Mouse (Mus musculus) urinary bladder, postnatal 36 days (tissue): Measurements from ENCODE around the gene Ms4a6b.
"Not testable (repeated sequence)": the region's sequence is repeated elsewhere in the genome, so short reads cannot be mapped to it uniquely, and the experiment has no call there.

Source experiments
- DNase-seq, 2 experiments: peaks; one replicate each; pipeline ENCODE4 v3.0.0; 2022; ENCODE audit warnings: low spot score in 2 of 2, mixed read lengths in 1 of 2

The Ms4a6b gene

GRCm38 (mm10) chr19:11533888-11534445, 17.7 kb downstream of the Ms4a6b start:
- DNase-seq: peak; percentile 33 to 42

DNA sequence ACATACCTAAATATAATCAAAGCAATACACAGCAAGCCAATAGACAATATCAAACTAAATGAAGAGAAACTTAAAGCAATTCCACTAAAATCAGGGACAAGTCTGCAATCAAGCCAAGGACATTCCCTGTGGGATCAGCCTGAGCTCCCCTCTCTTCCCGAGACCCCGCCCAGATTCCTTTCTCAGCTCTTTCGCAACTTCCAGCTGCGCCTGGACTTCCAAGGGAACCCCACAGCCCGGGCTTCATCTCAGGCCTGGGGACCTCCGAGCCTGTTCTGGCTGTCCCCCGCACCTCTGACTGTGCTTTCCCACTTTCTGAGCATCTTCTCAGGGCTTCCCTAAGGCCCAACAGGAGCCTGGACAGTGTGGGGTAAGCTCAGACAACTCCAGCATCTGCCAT, 20.3 kb downstream of the Ms4a6b start, which contains the start of gene Ms4a4d:
TSS of gene Ms4a4d (plus strand) at position 209 of the 400 bp plus-strand sequence.
- DNase-seq: peak in 1 of 2 experiments; percentile 62

DNA sequence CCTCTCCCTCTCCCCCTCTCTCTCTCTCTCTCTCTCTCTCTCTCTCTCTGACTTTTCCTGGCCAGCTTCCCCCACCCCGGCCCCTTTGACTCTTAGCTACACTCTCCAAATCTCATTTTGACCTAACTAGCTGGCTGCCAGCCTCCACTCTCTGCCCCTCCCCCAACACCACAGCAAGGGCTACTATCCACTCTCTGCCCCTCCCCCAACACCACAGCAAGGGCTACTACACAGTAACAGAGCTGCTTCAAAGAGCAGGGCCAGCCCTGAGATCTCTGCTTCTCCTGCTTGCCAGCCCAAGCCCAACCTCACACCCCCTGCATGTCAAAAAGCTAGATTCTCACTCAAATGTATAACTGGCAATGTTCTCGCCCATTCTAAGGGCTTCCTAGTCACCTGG, 21.0 kb downstream of the Ms4a6b start:
- DNase-seq: peak in 1 of 2 experiments; percentile 7

DNA sequence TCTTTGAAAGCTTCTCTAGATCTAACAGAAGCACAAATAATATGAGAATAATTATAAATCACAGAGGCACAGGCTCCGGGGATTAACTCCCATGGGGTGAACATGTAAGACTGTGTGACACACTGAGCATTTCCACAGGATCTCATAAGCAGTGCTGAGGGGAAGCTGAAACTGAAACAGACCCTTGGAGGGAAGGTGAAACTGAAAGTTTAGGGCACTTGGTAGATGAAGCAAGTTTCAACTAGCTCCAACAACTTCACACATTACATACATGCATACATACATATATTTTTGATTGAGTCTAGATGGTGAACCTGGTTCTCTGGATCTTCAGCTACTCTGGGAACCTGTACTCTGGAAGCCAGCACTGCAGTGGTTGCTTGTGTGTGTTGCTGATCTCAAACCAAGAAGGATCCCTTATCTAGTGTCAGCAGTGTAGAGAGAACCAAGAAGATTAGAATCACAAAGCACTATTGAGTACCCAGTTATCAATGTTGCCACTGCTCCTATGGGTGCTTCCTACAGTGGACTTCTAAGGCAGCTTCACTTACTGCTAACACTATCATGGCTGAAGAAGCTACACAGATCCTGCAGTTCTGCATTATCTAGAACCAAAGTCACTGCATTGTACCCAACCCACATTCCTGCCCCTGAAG, 24.0 kb downstream of the Ms4a6b start:
- not testable (repeated sequence) for DNase-seq

GRCm38 (mm10) chr19:11544383-11544782, 28.1 kb downstream of the Ms4a6b start:
- DNase-seq: not testable (repeated sequence)

DNA sequence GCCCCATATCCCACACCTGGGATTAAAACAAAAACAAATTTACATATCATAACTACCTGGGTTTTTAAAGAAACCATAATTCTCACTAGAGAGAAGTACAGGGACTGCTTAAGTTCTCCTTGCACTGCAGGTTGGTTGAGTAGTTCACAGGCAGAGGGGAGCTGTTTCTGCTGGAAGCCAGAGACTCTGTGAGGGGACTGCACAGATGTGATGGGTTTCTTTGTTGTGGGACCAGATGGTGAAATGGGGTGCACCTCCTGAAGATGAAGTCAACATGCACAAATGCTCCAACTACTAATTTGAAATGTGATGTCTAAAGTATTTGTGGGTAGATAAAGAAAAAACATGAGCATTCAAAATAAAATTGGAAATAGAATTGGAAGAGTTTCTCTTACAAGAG, 31.6 kb downstream of the Ms4a6b start:
- no peak for DNase-seq

DNA sequence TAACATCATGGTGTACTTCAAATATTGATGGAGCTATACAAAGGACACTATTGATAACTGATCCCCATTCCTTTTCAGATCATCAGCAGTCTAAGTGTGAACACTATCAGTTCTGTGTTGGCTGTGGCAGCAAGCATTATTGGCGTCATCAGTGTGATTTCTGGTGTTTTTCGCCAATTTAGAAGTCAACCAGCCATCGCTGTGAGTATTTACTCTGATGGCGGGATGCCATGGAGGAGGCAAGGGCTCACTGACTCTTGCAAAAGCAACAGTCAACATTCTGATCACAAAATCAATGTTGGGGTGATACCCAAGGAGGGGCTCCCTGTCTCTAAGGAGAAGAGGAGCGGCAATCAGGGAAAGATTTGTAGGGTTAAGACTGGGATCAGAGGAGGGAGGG, 38.4 kb downstream of the Ms4a6b start:
- no peak for DNase-seq

DNA sequence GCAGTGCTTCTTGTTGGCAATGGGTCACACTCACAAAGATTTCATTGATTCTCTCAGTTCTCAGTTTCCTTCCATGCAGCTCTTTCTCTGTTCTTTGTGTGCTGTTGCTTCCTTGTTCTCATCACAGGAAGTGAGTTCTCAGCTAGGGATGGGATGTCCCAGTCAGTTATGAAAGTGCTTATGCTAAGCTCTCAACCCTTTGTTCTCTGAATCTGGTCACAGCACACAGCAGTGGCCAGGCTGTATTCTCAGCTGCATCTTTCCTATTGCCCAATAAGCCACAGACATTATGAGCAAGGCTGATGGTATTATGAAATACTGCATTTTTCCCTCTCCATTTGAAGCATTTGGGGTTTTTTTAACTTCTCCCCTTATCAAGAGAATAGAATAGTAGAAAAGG, 43.2 kb downstream of the Ms4a6b start:
- DNase-seq: not testable (repeated sequence)

- no peak for DNase-seq
Measured at GRCm38 (mm10) chr19:11574965-11575364, 58.7 kb downstream of the Ms4a6b start.
